Mouse (Mus musculus): Measurements from ENCODE around the gene Mdm4.
"Not testable (repeated sequence)": the region's sequence is repeated elsewhere in the genome, so short reads cannot be mapped to it uniquely, and the experiment has no call there.

- not testable (repeated sequence) for TF ChIP-seq CTCF (IDR thresholded peaks at IDR 0.05; ENCODE audit: low read depth, low read length); POLR2A (IDR thresholded peaks at IDR 0.05; ENCODE audit: insufficient read depth, low read length); EP300 (IDR thresholded peaks at IDR 0.05; ENCODE audit: insufficient read depth, low read depth, low read length)
Measured at GRCm38 (mm10) chr1:132988556-132989459, 41.6 kb downstream of the Mdm4 start.
